Mouse (Mus musculus) heart, embryonic 14.5 days (tissue): ENCODE data around the gene Srcin1. TPM values are rescaled to one million over a fixed set of nuclear protein-coding genes. Genes with fewer than 3 reads are reported as not detected.

Experiments
- ATAC-seq: fragments of 200-750 bp; cut with Nextera tagmentation; 2 replicates; pipeline ENCODE4 v1.8.0; 2017; ENCODE audit warnings: low read depth, moderate TSS enrichment; ENCODE audit not compliant: insufficient number of reproducible peaks, insufficient read depth, low FRiP score
- H3K27ac ChIP-seq, 2 experiments: fragments of 200-500 bp in 1 of 2; fragments of 300-500 bp in 1 of 2; sonication (generic) in 1 of 2; replicated peaks in 1 of 2; 2 replicates each; pipeline ENCODE4 v1.5.1; 2012 to 2014; ENCODE audit warnings: low read depth in 2 of 2, low read length in 2 of 2, control low read depth in 1 of 2, mild to moderate bottlenecking in 1 of 2, mixed read lengths in 1 of 2; ENCODE audit not compliant: control insufficient read depth in 1 of 2, insufficient read depth in 1 of 2
- H3K27me3 ChIP-seq: fragments of 300-500 bp; sonication (generic); 2 replicates; pipeline ENCODE4 v1.6.1; 2014; ENCODE audit warnings: mild to moderate bottlenecking, low read length, control low read depth; ENCODE audit not compliant: control insufficient read depth, insufficient read depth
- H3K36me3 ChIP-seq: fragments of 300-500 bp; sonication (generic); 2 replicates; pipeline ENCODE4 v1.6.1; 2014; ENCODE audit warnings: mild to moderate bottlenecking, control low read depth, low read length, mixed read lengths; ENCODE audit not compliant: control insufficient read depth, insufficient read depth
- H3K4me1 ChIP-seq, 2 experiments: fragments of 200-500 bp in 1 of 2; fragments of 300-500 bp in 1 of 2; sonication (generic) in 1 of 2; 2 replicates each; pipeline ENCODE4 v1.6.1; 2012 to 2014; ENCODE audit warnings: low read length in 2 of 2, control low read depth in 1 of 2, mixed read lengths in 1 of 2; ENCODE audit not compliant: control insufficient read depth in 2 of 2, insufficient read depth in 2 of 2
- H3K4me2 ChIP-seq: fragments of 300-500 bp; sonication (generic); 2 replicates; pipeline ENCODE4 v1.6.1; 2014; ENCODE audit warnings: mild to moderate bottlenecking, low read length
- H3K4me3 ChIP-seq, 2 experiments: fragments of 200-500 bp in 1 of 2; fragments of 300-500 bp in 1 of 2; sonication (generic) in 1 of 2; 2 replicates each; pipeline ENCODE4 v1.5.1; 2012 to 2014; ENCODE audit warnings: low read length in 2 of 2, mild to moderate bottlenecking in 2 of 2, control low read depth in 1 of 2, low read depth in 1 of 2, moderate library complexity in 1 of 2; ENCODE audit not compliant: control insufficient read depth in 1 of 2, insufficient read depth in 1 of 2
- H3K9ac ChIP-seq: fragments of 300-500 bp; sonication (generic); 2 replicates; pipeline ENCODE4 v1.6.1; 2014; ENCODE audit warnings: mild to moderate bottlenecking, low read length
- H3K9me3 ChIP-seq: fragments of 300-500 bp; sonication (generic); 2 replicates; pipeline ENCODE4 v1.6.1; 2016; ENCODE audit warnings: low read length, control low read depth; ENCODE audit not compliant: control insufficient read depth
- WGBS: fragments of 180-500 bp; shearing (Covaris S2); extraction: QIAGEN DNeasy Blood & Tissue Kit; methylation state at CpG from one replicate; pipeline ENCODE4 v1.1.7; 2014; 5-methylcytosine and 5-hydroxymethylcytosine counted together
- polyA plus RNA-seq: library from polyadenylated mRNA; unstranded; fragments of >200 nt; fragmentation: Nextera tagmentation; extraction: Ambion mirVana; gene quantifications from 2 replicates; pipeline ENCODE4 v1.2.1, GENCODE M21; 2014

The Srcin1 gene
- polyA plus RNA-seq, 1 experiment from 2014 or later, result 0.22 TPM

GRCm38 (mm10) chr11:97579088-97579857 lies 3.3 kb upstream of the Srcin1 start:
- ATAC-seq, result no peak
- no peaks in the 10 kb centered on the region for H3K9me3 ChIP-seq
- no peak overlapping the region for H3K27ac ChIP-seq
- H3K27me3 ChIP-seq, result peaks cover 41% of the 10 kb centered on the region
- H3K9ac ChIP-seq, result no peak overlapping the region
- H3K4me1 ChIP-seq, result peaks cover 0 to 5% of the 10 kb centered on the region in 2 experiments; a peak in 1 of 4 replicates
- no peak overlapping the region for H3K4me3 ChIP-seq
- no peak overlapping the region for H3K4me2 ChIP-seq
- H3K36me3 ChIP-seq, result no peaks in the 10 kb centered on the region
- 29% methylated on average over 10 of the region's 10 CpGs for WGBS

GRCm38 (mm10) chr11:97578286-97578685 lies 2.3 kb upstream of the Srcin1 start:
- H3K9ac ChIP-seq, result no peak overlapping the region
- peaks cover 51% of the 10 kb centered on the region for H3K27me3 ChIP-seq
- ATAC-seq, result no peak
- no peak overlapping the region for H3K27ac ChIP-seq
- WGBS, result 39% methylated on average over 2 of the region's 2 CpGs
- H3K36me3 ChIP-seq, result no peaks in the 10 kb centered on the region
- no peak overlapping the region for H3K4me3 ChIP-seq
- H3K9me3 ChIP-seq, result no peaks in the 10 kb centered on the region
- peaks cover 0 to 9% of the 10 kb centered on the region in 2 experiments; a peak in 1 of 4 replicates for H3K4me1 ChIP-seq
- H3K4me2 ChIP-seq, result no peak overlapping the region

- Histone ChIP-seq H3K36me3 (no peaks in the 10 kb centered on the region), H3K4me2 (peak overlapping the region; percentile 100), H3K4me3 (peak overlapping the region; percentile 60 to 65), H3K4me1 (peaks cover 1 to 16% of the 10 kb centered on the region in 2 experiments; a peak in 3 of 4 replicates), H3K9ac (peak overlapping the region; percentile 70), H3K9me3 (no peaks in the 10 kb centered on the region), H3K27me3 (peaks cover 77% of the 10 kb centered on the region), H3K27ac (no peak overlapping the region)
- ATAC-seq, result peak; percentile 38; the same call in 1 of the 2 replicates
- under 1% methylated on average over 18 of the region's 18 CpGs for WGBS
These were observed 348 bp downstream of the Srcin1 start for GRCm38 (mm10) chr11:97575638-97576037.

DNA sequence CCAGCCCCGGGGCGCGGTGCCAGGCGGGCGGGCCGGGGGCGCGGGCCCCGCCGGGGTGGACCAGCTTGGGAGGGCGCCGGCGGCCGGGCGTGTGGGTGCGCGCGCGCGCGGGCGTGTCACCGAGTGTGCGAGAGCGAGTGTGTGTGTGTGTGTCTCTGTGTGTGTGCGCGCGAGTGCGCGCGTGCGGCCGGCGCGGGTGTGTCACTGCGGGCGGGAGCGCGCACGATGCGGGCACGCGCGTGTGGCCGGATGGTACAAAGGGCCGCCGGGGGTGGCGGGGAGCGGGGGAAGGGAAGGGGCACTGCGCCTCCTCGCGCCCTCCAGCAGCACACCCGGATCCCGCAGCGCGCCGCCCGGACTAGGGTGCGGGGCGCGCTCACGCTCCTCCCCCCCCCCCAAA lies 911 bp downstream of the Srcin1 start:
- no peaks in the 10 kb centered on the region for H3K9me3 ChIP-seq
- no peaks in the 10 kb centered on the region for H3K36me3 ChIP-seq
- 0 out of 2 replicates have a peak, but pooled peaks have one; percentile 16 for ATAC-seq
- H3K4me1 ChIP-seq, result peaks cover 4 to 21% of the 10 kb centered on the region in 2 experiments; a peak in 3 of 4 replicates
- peak overlapping the region; percentile 100 for H3K4me2 ChIP-seq
- peak overlapping the region; percentile 70 for H3K9ac ChIP-seq
- no peak overlapping the region for H3K27ac ChIP-seq
- WGBS, result under 1% methylated on average over 25 of the region's 62 CpGs
- peak overlapping the region; percentile 60 to 65 for H3K4me3 ChIP-seq
- H3K27me3 ChIP-seq, result peaks cover 81% of the 10 kb centered on the region

GRCm38 (mm10) chr11:97574551-97575051 lies 1.4 kb downstream of the Srcin1 start:
- peaks cover 4 to 21% of the 10 kb centered on the region in 2 experiments; a peak in 3 of 4 replicates for H3K4me1 ChIP-seq
- no peak overlapping the region for H3K27ac ChIP-seq
- 2% methylated on average over 31 of the region's 43 CpGs for WGBS
- ATAC-seq, result no peak
- H3K27me3 ChIP-seq, result peaks cover 86% of the 10 kb centered on the region
- H3K9me3 ChIP-seq, result no peaks in the 10 kb centered on the region
- peak overlapping the region; percentile 60 to 65 for H3K4me3 ChIP-seq
- no peaks in the 10 kb centered on the region for H3K36me3 ChIP-seq
- H3K4me2 ChIP-seq, result peak overlapping the region; percentile 100
- H3K9ac ChIP-seq, result peak overlapping the region; percentile 70

DNA sequence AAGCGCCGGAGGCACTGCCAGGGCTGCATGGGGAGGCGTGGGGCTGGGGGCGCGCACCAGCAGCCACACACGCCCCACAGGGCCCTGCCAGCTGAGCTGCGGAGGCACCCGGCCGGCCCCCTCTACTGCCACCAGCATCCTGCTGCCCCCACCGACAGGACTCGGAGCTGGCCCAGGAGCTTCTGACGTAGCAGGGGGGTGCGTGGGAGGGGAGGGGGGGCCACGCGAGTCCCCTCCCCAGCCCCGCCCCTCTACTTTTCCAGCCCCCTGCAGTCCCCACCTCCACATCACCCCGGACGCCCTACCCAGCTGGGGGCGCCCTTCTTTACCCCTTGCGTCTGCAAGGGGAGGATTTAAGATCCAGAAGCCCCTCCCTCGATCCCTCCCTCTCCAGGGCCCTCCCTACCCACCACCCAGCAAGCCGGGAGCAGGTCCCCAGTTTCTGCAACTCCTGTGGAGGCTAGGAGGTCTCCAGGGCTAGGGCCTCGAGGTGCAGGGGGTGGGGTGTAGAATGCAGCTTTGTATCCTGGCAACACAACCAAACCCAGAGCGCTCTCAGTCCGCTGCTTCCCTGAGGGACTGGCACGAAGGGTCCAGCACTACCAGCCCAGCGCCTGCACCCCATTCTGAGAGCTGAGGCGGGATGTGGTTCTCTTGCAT lies 2.0 kb downstream of the Srcin1 start:
- H3K9ac ChIP-seq, result no peak overlapping the region
- H3K4me3 ChIP-seq, result peak overlapping the region in 1 of 2 experiments; percentile 65; a peak in 1 of 4 replicates
- H3K27ac ChIP-seq, result no peak overlapping the region
- ATAC-seq, result no peak
- H3K27me3 ChIP-seq, result peaks cover 91% of the 10 kb centered on the region
- WGBS, result 2% methylated on average over 24 of the region's 28 CpGs
- no peaks in the 10 kb centered on the region for H3K9me3 ChIP-seq
- no peaks in the 10 kb centered on the region for H3K36me3 ChIP-seq
- H3K4me1 ChIP-seq, result peaks cover 4 to 21% of the 10 kb centered on the region in 2 experiments; a peak in 3 of 4 replicates
- peak overlapping the region; percentile 100 for H3K4me2 ChIP-seq

DNA sequence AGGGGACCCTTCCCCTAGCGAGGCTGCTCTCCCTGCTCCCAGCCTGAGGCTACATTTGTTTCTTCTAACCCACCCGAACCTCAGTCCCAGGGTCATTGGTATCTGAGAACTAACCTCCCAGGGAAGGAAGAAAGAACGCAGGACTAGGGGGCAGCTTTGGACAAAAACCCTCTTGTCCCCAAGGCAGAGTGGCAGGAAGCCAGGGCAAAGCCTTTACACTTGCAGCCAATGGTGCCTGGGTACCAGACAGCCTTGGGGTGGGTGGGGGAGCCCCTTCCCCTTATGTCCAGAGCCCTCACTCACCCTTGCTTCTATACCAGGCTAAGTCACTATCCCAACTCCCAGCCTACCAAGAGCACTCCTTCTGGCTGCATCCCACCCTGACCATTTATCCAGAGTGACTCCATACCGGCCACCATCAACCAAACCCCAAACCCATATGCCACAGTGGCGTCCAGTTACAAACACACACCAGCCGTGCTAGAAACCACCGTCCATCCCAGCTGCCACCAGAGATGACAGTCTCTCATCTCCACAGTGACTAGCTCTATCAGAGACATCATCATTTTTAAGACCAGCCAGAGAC lies 3.0 kb downstream of the Srcin1 start:
- WGBS, result 31% methylated on average over 7 of the region's 7 CpGs
- peaks cover 87% of the 10 kb centered on the region for H3K27me3 ChIP-seq
- no peak overlapping the region for H3K27ac ChIP-seq
- no peak for ATAC-seq
- H3K9ac ChIP-seq, result no peak overlapping the region
- H3K4me1 ChIP-seq, result peaks cover 6 to 21% of the 10 kb centered on the region in 2 experiments; a peak in 3 of 4 replicates
- H3K9me3 ChIP-seq, result no peaks in the 10 kb centered on the region
- H3K4me2 ChIP-seq, result no peak overlapping the region
- H3K4me3 ChIP-seq, result no peak overlapping the region
- H3K36me3 ChIP-seq, result no peaks in the 10 kb centered on the region
